In genomic region chr5:121902809-121903745, GRCm38 (mm10) we compare ENCODE assay signal across 14 mouse cellular contexts. TPM values are rescaled to one million over a fixed set of nuclear protein-coding genes. Genes with fewer than 3 reads are reported as not detected.
DNase-seq lines count a peak whose midpoint lies in the region; ATAC-seq and TF ChIP-seq lines count a peak whose summit lies in the region.
"Had no signal": no experiment of that assay in that cellular context is flagged by ENCODE, and none has a peak within 500 bp of the region (broad histone marks: within the 10 kb centered on the region; RNA-seq: fewer than 3 reads in every experiment).

No protein-coding gene starts in this region.

- H3K27me3 ChIP-seq in forebrain, embryonic 11.5 days (ENCODE audit: control insufficient read depth, insufficient read depth, low read length): no peaks in the 10 kb centered on the region
- H3K27me3 ChIP-seq in hindbrain, embryonic 13.5 days: no peaks in the 10 kb centered on the region
- H3K27me3 ChIP-seq in midbrain, embryonic 13.5 days: no peaks in the 10 kb centered on the region
- no peaks in the 10 kb centered on the region for H3K27me3 ChIP-seq in liver, postnatal 0 days (ENCODE audit: insufficient read depth, low read length)
- H3K27me3 ChIP-seq: liver, embryonic 13.5 days had no signal

- H3K36me3 ChIP-seq in forebrain, embryonic 11.5 days (ENCODE audit: control insufficient read depth, insufficient read depth, low read length): no peaks in the 10 kb centered on the region
- no peaks in the 10 kb centered on the region for H3K36me3 ChIP-seq in hindbrain, embryonic 13.5 days
- no peaks in the 10 kb centered on the region; the same call in 1 of the 2 replicates for H3K36me3 ChIP-seq in midbrain, embryonic 13.5 days
- no peaks in the 10 kb centered on the region for H3K36me3 ChIP-seq in liver, postnatal 0 days (replicated peaks; ENCODE audit: insufficient read depth, low read length)
- H3K36me3 ChIP-seq: liver, embryonic 13.5 days had no signal

- peak overlapping the region; percentile 59; the same call in 1 of the 2 replicates for H3K27ac ChIP-seq in forebrain, embryonic 11.5 days (ENCODE audit: low read depth, low read length)
- H3K27ac ChIP-seq in hindbrain, embryonic 13.5 days: peak overlapping the region; percentile 87
- peak overlapping the region; percentile 73 for H3K27ac ChIP-seq in midbrain, embryonic 13.5 days
- H3K27ac ChIP-seq in liver, postnatal 0 days (ENCODE audit: low read depth): no peak overlapping the region
- H3K27ac ChIP-seq: liver, embryonic 13.5 days had no signal

- no peak for TF ChIP-seq EP300 in liver, postnatal 0 days (IDR thresholded peaks at IDR 0.05; ENCODE audit: low read depth)

- H3K4me1 ChIP-seq in forebrain, embryonic 11.5 days (replicated peaks; ENCODE audit: control insufficient read depth, insufficient read depth, low read length): peaks cover 17% of the 10 kb centered on the region; the same call in 1 of the 2 replicates
- peaks cover 30% of the 10 kb centered on the region for H3K4me1 ChIP-seq in hindbrain, embryonic 13.5 days (replicated peaks)
- peaks cover 20% of the 10 kb centered on the region for H3K4me1 ChIP-seq in midbrain, embryonic 13.5 days (replicated peaks)
- no peaks in the 10 kb centered on the region for H3K4me1 ChIP-seq in liver, postnatal 0 days (ENCODE audit: insufficient read depth)
- H3K4me1 ChIP-seq: liver, embryonic 13.5 days had no signal

- H3K9me3 ChIP-seq in forebrain, embryonic 11.5 days (ENCODE audit: control insufficient read depth, low read length): no peaks in the 10 kb centered on the region
- no peaks in the 10 kb centered on the region for H3K9me3 ChIP-seq in hindbrain, embryonic 13.5 days
- no peaks in the 10 kb centered on the region for H3K9me3 ChIP-seq in midbrain, embryonic 13.5 days
- H3K9me3 ChIP-seq in liver, postnatal 0 days (ENCODE audit: low read length): no peaks in the 10 kb centered on the region
- H3K9me3 ChIP-seq: liver, embryonic 13.5 days had no signal

- no peak overlapping the region for H3K4me3 ChIP-seq in forebrain, embryonic 11.5 days (ENCODE audit: low read depth, low read length)
- no peak overlapping the region for H3K4me3 ChIP-seq in hindbrain, embryonic 13.5 days
- H3K4me3 ChIP-seq in midbrain, embryonic 13.5 days (replicated peaks): no peak overlapping the region
- H3K4me3 ChIP-seq in liver, postnatal 0 days (ENCODE audit: low read depth, low read length): no peak overlapping the region
- H3K4me3 ChIP-seq: liver, embryonic 13.5 days had no signal

- peak overlapping the region; percentile 29; the same call in 1 of the 2 replicates for H3K9ac ChIP-seq in forebrain, embryonic 11.5 days (ENCODE audit: low read length)
- H3K9ac ChIP-seq in hindbrain, embryonic 13.5 days: 0 out of 2 replicates have a peak overlapping the region, but pooled peaks have one; percentile 13
- 0 out of 2 replicates have a peak overlapping the region, but pooled peaks have one; percentile 46 for H3K9ac ChIP-seq in midbrain, embryonic 13.5 days (replicated peaks)
- no peak overlapping the region for H3K9ac ChIP-seq in liver, postnatal 0 days (replicated peaks)
- H3K9ac ChIP-seq: liver, embryonic 13.5 days had no signal

- 37% methylated on average over 23 of the region's 23 CpGs for WGBS in forebrain, embryonic 11.5 days
- 24% methylated on average over 23 of the region's 23 CpGs for WGBS in hindbrain, embryonic 13.5 days
- WGBS in midbrain, embryonic 13.5 days: 28% methylated on average over 23 of the region's 23 CpGs
- WGBS in liver, postnatal 0 days (ENCODE audit: insufficient replicate concordance): 67% methylated on average over 23 of the region's 23 CpGs

- peak; percentile 69; the same call in 1 of the 2 replicates for ATAC-seq in forebrain, embryonic 11.5 days (replicated peaks; ENCODE audit: low FRiP score)
- no peak for ATAC-seq in hindbrain, embryonic 13.5 days (ENCODE audit: low FRiP score)
- ATAC-seq in midbrain, embryonic 13.5 days: peak; percentile 51; the same call in 1 of the 2 replicates
- no peak for ATAC-seq in erythroid progenitor cell, adult 5-6 weeks (replicated peaks; ENCODE audit: low FRiP score, poor library complexity, severe bottlenecking)
- ATAC-seq in liver, postnatal 0 days: no peak
- ATAC-seq: intestine, postnatal 0 days had no signal

- peak overlapping the region; percentile 21; the same call in 1 of the 2 replicates for H3K4me2 ChIP-seq in forebrain, embryonic 11.5 days (ENCODE audit: low read depth, low read length, severe bottlenecking)
- 0 out of 2 replicates have a peak overlapping the region, but pooled peaks have one; percentile 18 for H3K4me2 ChIP-seq in hindbrain, embryonic 13.5 days
- peak overlapping the region; percentile 7; the same call in 1 of the 2 replicates for H3K4me2 ChIP-seq in midbrain, embryonic 13.5 days (replicated peaks)
- H3K4me2 ChIP-seq in liver, postnatal 0 days (ENCODE audit: low read depth, low read length): no peak overlapping the region
- H3K4me2 ChIP-seq: liver, embryonic 13.5 days had no signal

- no peak for TF ChIP-seq CTCF in liver, postnatal 0 days (IDR thresholded peaks at IDR 0.05; ENCODE audit: low read depth)

- peak; percentile 28 for DNase-seq in brain, adult 2 months (ENCODE audit: low read depth, low spot score)
- DNase-seq in forebrain, embryonic 11.5 days (ENCODE audit: low spot score): peak; percentile 73
- no peak for DNase-seq in adrenal gland, postnatal 25 days
- DNase-seq in liver, postnatal 0 days: no peak
- DNase-seq in right cerebral cortex, postnatal 4 days: no peak
- DNase-seq: cerebellum, adult 2 months; heart, postnatal 10 days; kidney, postnatal 14 days; liver, embryonic 13.5 days; lung, postnatal 10 days had no signal

RNA-seq across cellular contexts. Expression of gene Pheta1, which starts 54.3 kb away (rescaled TPM):
- 35.7 and 38.4 TPM in 2 replicates for polyA plus RNA-seq in forebrain, embryonic 11.5 days (2014; fragmentation: Nextera tagmentation; extraction: Ambion mirVana)
- 45.5 and 47.4 TPM in 2 replicates for polyA plus RNA-seq in hindbrain, embryonic 13.5 days (2015; fragmentation: Nextera tagmentation; extraction: Ambion mirVana)
- 52.3 and 56.8 TPM in 2 replicates for polyA plus RNA-seq in midbrain, embryonic 13.5 days (2015; fragmentation: Nextera tagmentation; extraction: Ambion mirVana)
- not detected in 2 replicates for total RNA-seq in erythroid progenitor cell, adult 5-6 weeks (2015; ENCODE audit: low replicate concordance)
- 0.13 TPM in 1 of 2 replicates, not detected in the other for total RNA-seq in erythroid progenitor cell, adult 5-6 weeks (2017; ENCODE audit: low replicate concordance)
- 6.2 and 8.8 TPM in 2 replicates for total RNA-seq in adrenal gland, postnatal 25 days (2021)
- 4.8 and 5.7 TPM in 2 replicates for polyA plus RNA-seq in liver, postnatal 0 days (2015; fragmentation: Nextera tagmentation; extraction: Ambion mirVana)

Comparison
In these comparisons a context has a peak if more than half of its experiments do, and no peak if none do; other contexts are left out.
1. DNase-seq: peak in brain, adult 2 months (single experiment) and forebrain, embryonic 11.5 days (single experiment); none in adrenal gland, postnatal 25 days (single experiment), liver, postnatal 0 days (single experiment) and right cerebral cortex, postnatal 4 days (single experiment).
2. ATAC-seq: peak in forebrain, embryonic 11.5 days (single experiment) and midbrain, embryonic 13.5 days (single experiment); none in hindbrain, embryonic 13.5 days (single experiment), erythroid progenitor cell, adult 5-6 weeks (single experiment) and liver, postnatal 0 days (single experiment).